Mouse (Mus musculus): ENCODE results near the gene Wdr20. TPM values are rescaled to one million over a fixed set of nuclear protein-coding genes. Genes with fewer than 3 reads are reported as not detected.

Wdr20 gene
- polyA plus RNA-seq, 1 experiment from 2014 or later = 21.8 TPM

- ATAC-seq (ENCODE audit: low FRiP score) (no peak), DNase-seq (ENCODE audit: low spot score) (no peak)
- no peak overlapping the region for H3K9ac ChIP-seq
- H3K36me3 ChIP-seq (replicated peaks; ENCODE audit: control insufficient read depth, insufficient read depth) = peaks cover 21% of the 10 kb centered on the region; the same call in 1 of the 2 replicates
- H3K27me3 ChIP-seq (ENCODE audit: control insufficient read depth, insufficient read depth, low read length) = no peaks in the 10 kb centered on the region
- no peak overlapping the region for H3K4me3 ChIP-seq (replicated peaks; ENCODE audit: low read length)
- no peak overlapping the region for H3K27ac ChIP-seq
- H3K4me2 ChIP-seq (replicated peaks) = no peak overlapping the region
- 85% methylated on average over 17 of the region's 17 CpGs for WGBS
- no peaks in the 10 kb centered on the region for H3K9me3 ChIP-seq (ENCODE audit: control insufficient read depth, low read length)
- H3K4me1 ChIP-seq (replicated peaks; ENCODE audit: control insufficient read depth, insufficient read depth, low read length) = no peaks in the 10 kb centered on the region
Observed at GRCm38 (mm10) chr12:110814924-110815323, 77.2 kb downstream of the Wdr20 start.

GRCm38 (mm10) chr12:110816833-110817232 lies 79.1 kb downstream of the Wdr20 start:
- no peak overlapping the region for H3K27ac ChIP-seq
- no peaks in the 10 kb centered on the region for H3K9me3 ChIP-seq (ENCODE audit: control insufficient read depth, low read length)
- no peaks in the 10 kb centered on the region for H3K4me1 ChIP-seq (replicated peaks; ENCODE audit: control insufficient read depth, insufficient read depth, low read length)
- no peak overlapping the region for H3K4me3 ChIP-seq (replicated peaks; ENCODE audit: low read length)
- H3K9ac ChIP-seq = no peak overlapping the region
- no peak for DNase-seq (ENCODE audit: low spot score)
- 94% methylated on average over 2 of the region's 2 CpGs for whole genome bisulfite sequencing
- no peak for ATAC-seq (ENCODE audit: low FRiP score)
- H3K4me2 ChIP-seq (replicated peaks) = no peak overlapping the region
- H3K36me3 ChIP-seq (replicated peaks; ENCODE audit: control insufficient read depth, insufficient read depth) = peaks cover 21% of the 10 kb centered on the region
- no peaks in the 10 kb centered on the region for H3K27me3 ChIP-seq (ENCODE audit: control insufficient read depth, insufficient read depth, low read length)

GRCm38 (mm10) chr12:110819367-110819766 lies 81.6 kb downstream of the Wdr20 start:
- Histone ChIP-seq H3K4me1 (replicated peaks; ENCODE audit: control insufficient read depth, insufficient read depth, low read length) (no peaks in the 10 kb centered on the region), H3K4me2 (replicated peaks) (no peak overlapping the region), H3K4me3 (replicated peaks; ENCODE audit: low read length) (no peak overlapping the region), H3K27me3 (ENCODE audit: control insufficient read depth, insufficient read depth, low read length) (no peaks in the 10 kb centered on the region), H3K27ac (no peak overlapping the region), H3K36me3 (replicated peaks; ENCODE audit: control insufficient read depth, insufficient read depth) (peaks cover 4% of the 10 kb centered on the region; the same call in 1 of the 2 replicates), H3K9ac (no peak overlapping the region), H3K9me3 (ENCODE audit: control insufficient read depth, low read length) (no peaks in the 10 kb centered on the region)
- 86% methylated on average over 8 of the region's 8 CpGs for WGBS
- DNase-seq (ENCODE audit: low spot score) (no peak), ATAC-seq (ENCODE audit: low FRiP score) (no peak)

- Histone ChIP-seq H3K9me3 (ENCODE audit: control insufficient read depth, low read length) (no peaks in the 10 kb centered on the region), H3K36me3 (replicated peaks; ENCODE audit: control insufficient read depth, insufficient read depth) (no peaks in the 10 kb centered on the region; the same call in 1 of the 2 replicates), H3K4me2 (replicated peaks) (no peak overlapping the region), H3K4me1 (replicated peaks; ENCODE audit: control insufficient read depth, insufficient read depth, low read length) (no peaks in the 10 kb centered on the region), H3K27ac (no peak overlapping the region), H3K4me3 (replicated peaks; ENCODE audit: low read length) (no peak overlapping the region), H3K27me3 (ENCODE audit: control insufficient read depth, insufficient read depth, low read length) (no peaks in the 10 kb centered on the region), H3K9ac (no peak overlapping the region)
- 93% methylated on average over 2 of the region's 2 CpGs for WGBS
- no peak for ATAC-seq (ENCODE audit: low FRiP score)
- DNase-seq (ENCODE audit: low spot score) = no peak
Observed at GRCm38 (mm10) chr12:110821787-110822186, 84.0 kb downstream of the Wdr20 start.

GRCm38 (mm10) chr12:110822366-110822765 lies 84.6 kb downstream of the Wdr20 start:
- no peak for DNase-seq (ENCODE audit: low spot score)
- WGBS = 92% methylated on average over 7 of the region's 7 CpGs
- Histone ChIP-seq H3K4me3 (replicated peaks; ENCODE audit: low read length) (no peak overlapping the region), H3K36me3 (replicated peaks; ENCODE audit: control insufficient read depth, insufficient read depth) (no peaks in the 10 kb centered on the region; the same call in 1 of the 2 replicates), H3K27ac (no peak overlapping the region), H3K4me1 (replicated peaks; ENCODE audit: control insufficient read depth, insufficient read depth, low read length) (no peaks in the 10 kb centered on the region), H3K4me2 (replicated peaks) (no peak overlapping the region), H3K9ac (no peak overlapping the region), H3K9me3 (ENCODE audit: control insufficient read depth, low read length) (no peaks in the 10 kb centered on the region), H3K27me3 (ENCODE audit: control insufficient read depth, insufficient read depth, low read length) (no peaks in the 10 kb centered on the region)
- ATAC-seq (ENCODE audit: low FRiP score) = no peak

- Histone ChIP-seq H3K4me2 (replicated peaks) (no peak overlapping the region), H3K27me3 (ENCODE audit: control insufficient read depth, insufficient read depth, low read length) (no peaks in the 10 kb centered on the region), H3K36me3 (replicated peaks; ENCODE audit: control insufficient read depth, insufficient read depth) (no peaks in the 10 kb centered on the region), H3K4me1 (replicated peaks; ENCODE audit: control insufficient read depth, insufficient read depth, low read length) (no peaks in the 10 kb centered on the region), H3K9me3 (ENCODE audit: control insufficient read depth, low read length) (no peaks in the 10 kb centered on the region), H3K4me3 (replicated peaks; ENCODE audit: low read length) (no peak overlapping the region), H3K27ac (no peak overlapping the region), H3K9ac (no peak overlapping the region)
- ATAC-seq (ENCODE audit: low FRiP score) = no peak
- no peak for DNase-seq (ENCODE audit: low spot score)
- WGBS = 96% methylated on average over 4 of the region's 4 CpGs
Observed at GRCm38 (mm10) chr12:110828908-110829307, 91.2 kb downstream of the Wdr20 start.

GRCm38 (mm10) chr12:110830293-110831024 lies 92.7 kb downstream of the Wdr20 start:
- WGBS = 89% methylated on average over 9 of the region's 11 CpGs
- Histone ChIP-seq H3K9ac (no peak overlapping the region), H3K36me3 (replicated peaks; ENCODE audit: control insufficient read depth, insufficient read depth) (no peaks in the 10 kb centered on the region), H3K27ac (no peak overlapping the region), H3K4me2 (replicated peaks) (no peak overlapping the region), H3K4me3 (replicated peaks; ENCODE audit: low read length) (no peak overlapping the region), H3K27me3 (ENCODE audit: control insufficient read depth, insufficient read depth, low read length) (no peaks in the 10 kb centered on the region), H3K9me3 (ENCODE audit: control insufficient read depth, low read length) (no peaks in the 10 kb centered on the region), H3K4me1 (replicated peaks; ENCODE audit: control insufficient read depth, insufficient read depth, low read length) (no peaks in the 10 kb centered on the region)
- ATAC-seq (ENCODE audit: low FRiP score) (no peak), DNase-seq (ENCODE audit: low spot score) (no peak)

GRCm38 (mm10) chr12:110835182-110835581 lies 97.4 kb downstream of the Wdr20 start:
- no peak for DNase-seq (ENCODE audit: low spot score)
- no peak overlapping the region for H3K9ac ChIP-seq
- H3K27me3 ChIP-seq (ENCODE audit: control insufficient read depth, insufficient read depth, low read length) = no peaks in the 10 kb centered on the region
- no peaks in the 10 kb centered on the region for H3K36me3 ChIP-seq (replicated peaks; ENCODE audit: control insufficient read depth, insufficient read depth)
- no peak for ATAC-seq (ENCODE audit: low FRiP score)
- H3K4me3 ChIP-seq (replicated peaks; ENCODE audit: low read length) = no peak overlapping the region
- no peak overlapping the region for H3K4me2 ChIP-seq (replicated peaks)
- H3K27ac ChIP-seq = no peak overlapping the region
- 98% methylated on average over 3 of the region's 3 CpGs for WGBS
- H3K9me3 ChIP-seq (ENCODE audit: control insufficient read depth, low read length) = no peaks in the 10 kb centered on the region
- H3K4me1 ChIP-seq (replicated peaks; ENCODE audit: control insufficient read depth, insufficient read depth, low read length) = peaks cover 7% of the 10 kb centered on the region; the same call in 1 of the 2 replicates

- peak overlapping the region; percentile 34; the same call in 1 of the 2 replicates for H3K27ac ChIP-seq
- H3K9me3 ChIP-seq (ENCODE audit: control insufficient read depth, low read length) = no peaks in the 10 kb centered on the region
- H3K27me3 ChIP-seq (ENCODE audit: control insufficient read depth, insufficient read depth, low read length) = no peaks in the 10 kb centered on the region
- ATAC-seq (ENCODE audit: low FRiP score) (no peak), DNase-seq (ENCODE audit: low spot score) (no peak)
- H3K4me2 ChIP-seq (replicated peaks) = peak overlapping the region; percentile 10; the same call in 1 of the 2 replicates
- H3K9ac ChIP-seq = no peak overlapping the region
- peaks cover 7% of the 10 kb centered on the region; the same call in 1 of the 2 replicates for H3K4me1 ChIP-seq (replicated peaks; ENCODE audit: control insufficient read depth, insufficient read depth, low read length)
- H3K4me3 ChIP-seq (replicated peaks; ENCODE audit: low read length) = no peak overlapping the region
- 41% methylated on average over 6 of the region's 6 CpGs for WGBS
- no peaks in the 10 kb centered on the region for H3K36me3 ChIP-seq (replicated peaks; ENCODE audit: control insufficient read depth, insufficient read depth)
Observed at GRCm38 (mm10) chr12:110836729-110837128, 99.0 kb downstream of the Wdr20 start.

Measured in hindbrain, embryonic 14.5 days (tissue).